Mouse (Mus musculus) splenic B cell, adult 2 months (primary cell): ENCODE results near the gene Cab39.
"Not testable (repeated sequence)": the region's sequence is repeated elsewhere in the genome, so short reads cannot be mapped to it uniquely, and the experiment has no call there.

Experiments
- DNase-seq: peaks from one replicate; pipeline ENCODE4 v3.0.0-alpha.2; 2011; ENCODE audit warnings: low read depth, low spot score
- H3K27me3 ChIP-seq: 2 replicates; pipeline ENCODE4 v1.6.1; 2012; ENCODE audit warnings: mild to moderate bottlenecking, low read length, moderate library complexity, mixed read lengths; ENCODE audit not compliant: control insufficient read depth, poor library complexity, insufficient read depth, severe bottlenecking
- H3K36me3 ChIP-seq: 2 replicates; pipeline ENCODE4 v1.6.1; 2012; ENCODE audit warnings: mild to moderate bottlenecking, low read length, moderate library complexity, mixed read lengths; ENCODE audit not compliant: control insufficient read depth, poor library complexity, insufficient read depth, severe bottlenecking

The Cab39 gene

DNA sequence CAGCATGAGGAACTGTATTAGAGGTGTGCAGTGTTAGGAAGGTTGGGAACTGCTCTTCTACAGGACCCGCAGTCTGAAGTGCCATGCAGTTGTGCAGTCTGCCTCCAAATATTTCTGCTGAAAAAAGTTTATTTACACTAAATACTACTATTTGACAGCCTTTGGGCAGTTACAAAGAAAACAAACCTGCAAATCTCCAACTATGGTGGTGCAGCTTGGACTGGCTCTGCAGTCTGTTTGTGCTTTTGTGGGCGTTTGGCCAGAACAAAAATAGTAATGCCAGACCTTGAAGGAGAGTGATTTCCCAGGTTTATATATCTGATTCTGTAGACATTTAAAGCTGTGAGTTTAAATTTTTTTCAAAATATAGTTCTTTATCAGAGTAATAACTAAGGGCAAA, 17.1 kb downstream of the Cab39 start:
- DNase-seq = no peak
- Histone ChIP-seq H3K27me3 (no peaks in the 10 kb centered on the region), H3K36me3 (no peaks in the 10 kb centered on the region)

DNA sequence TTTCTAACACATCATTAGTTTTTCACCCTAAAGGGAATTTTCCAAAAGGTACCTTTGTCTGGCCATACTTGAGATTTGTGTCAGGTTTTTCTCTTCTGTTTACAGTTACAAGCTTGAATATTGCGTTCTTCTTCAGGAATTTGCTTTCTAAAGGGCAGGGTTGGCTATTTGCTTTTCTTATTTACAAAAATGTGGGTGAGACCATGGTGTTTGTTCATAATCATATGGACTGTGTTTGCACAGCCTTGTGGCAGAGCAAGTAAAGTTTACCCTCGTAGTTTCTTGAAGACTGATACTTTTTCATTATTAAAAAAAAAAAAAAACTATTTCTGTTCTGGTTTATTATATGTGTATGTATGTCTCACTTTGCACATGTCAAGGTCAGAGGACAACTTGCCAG, 17.5 kb downstream of the Cab39 start:
- DNase-seq = no peak
- H3K36me3 ChIP-seq = no peaks in the 10 kb centered on the region

DNA sequence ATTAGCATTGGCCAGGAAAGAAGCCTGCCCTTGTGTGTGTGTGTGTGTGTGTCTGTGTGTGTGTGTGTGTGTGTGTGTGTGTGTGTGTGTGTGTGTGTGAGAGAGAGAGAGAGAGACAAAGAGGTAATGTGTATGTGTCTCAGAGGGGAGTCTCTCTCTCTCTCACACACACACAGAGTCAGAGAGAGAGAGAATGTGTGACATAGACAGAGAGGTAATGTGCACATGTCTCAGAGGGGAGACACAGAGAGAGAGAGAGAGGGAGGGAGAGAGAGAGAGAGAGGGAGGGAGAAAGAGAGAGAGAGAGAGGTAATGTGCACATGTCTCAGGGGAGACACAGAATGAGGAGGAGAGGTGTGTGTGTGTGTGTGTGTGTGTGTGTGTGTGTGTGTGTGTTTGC, 21.0 kb downstream of the Cab39 start:
- not testable (repeated sequence) for H3K36me3 ChIP-seq, H3K27me3 ChIP-seq, DNase-seq

More for the DNA sequence above, 17.5 kb downstream of the Cab39 start:
- H3K27me3 ChIP-seq = no peaks in the 10 kb centered on the region

DNA sequence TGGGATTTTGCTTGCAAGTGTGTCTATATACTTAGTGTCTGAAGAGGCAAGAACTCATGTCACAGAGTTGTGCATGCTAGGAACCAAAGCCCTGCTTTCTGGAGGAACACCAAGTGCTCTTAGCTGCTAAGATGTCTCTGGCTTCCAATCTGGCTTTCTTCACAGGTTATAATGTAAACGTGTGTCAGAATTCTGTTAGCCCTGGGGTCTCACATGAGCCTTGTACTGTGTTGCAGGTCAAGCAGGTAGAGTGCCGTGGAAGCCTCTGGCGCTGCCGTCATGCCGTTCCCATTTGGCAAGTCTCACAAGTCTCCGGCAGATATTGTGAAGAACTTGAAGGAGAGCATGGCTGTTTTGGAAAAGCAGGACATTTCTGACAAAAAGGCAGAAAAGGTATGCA, 24.9 kb downstream of the Cab39 start:
- H3K36me3 ChIP-seq = peaks cover 16% of the 10 kb centered on the region
- H3K27me3 ChIP-seq = no peaks in the 10 kb centered on the region
- no peak for DNase-seq

DNA sequence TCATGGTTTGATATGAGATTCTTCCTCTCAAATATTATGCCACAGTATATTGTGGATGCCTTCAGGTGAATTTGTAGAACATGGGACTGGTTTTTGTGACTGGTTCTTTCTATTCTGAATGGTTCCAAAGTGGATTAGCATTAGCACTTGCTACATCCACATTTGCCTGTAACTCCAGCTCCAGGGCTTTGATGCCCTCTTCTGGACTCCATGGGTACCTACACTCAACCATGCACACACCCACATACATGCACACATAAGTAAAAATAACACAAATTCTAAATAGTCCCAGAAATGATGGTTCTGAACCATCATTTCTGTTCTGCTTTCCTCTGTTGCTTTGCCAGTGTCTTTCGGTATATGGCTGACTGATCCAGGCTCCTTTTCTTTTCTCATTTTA, 26.5 kb downstream of the Cab39 start:
- Histone ChIP-seq H3K27me3 (no peaks in the 10 kb centered on the region), H3K36me3 (peaks cover 16% of the 10 kb centered on the region)
- no peak for DNase-seq

DNA sequence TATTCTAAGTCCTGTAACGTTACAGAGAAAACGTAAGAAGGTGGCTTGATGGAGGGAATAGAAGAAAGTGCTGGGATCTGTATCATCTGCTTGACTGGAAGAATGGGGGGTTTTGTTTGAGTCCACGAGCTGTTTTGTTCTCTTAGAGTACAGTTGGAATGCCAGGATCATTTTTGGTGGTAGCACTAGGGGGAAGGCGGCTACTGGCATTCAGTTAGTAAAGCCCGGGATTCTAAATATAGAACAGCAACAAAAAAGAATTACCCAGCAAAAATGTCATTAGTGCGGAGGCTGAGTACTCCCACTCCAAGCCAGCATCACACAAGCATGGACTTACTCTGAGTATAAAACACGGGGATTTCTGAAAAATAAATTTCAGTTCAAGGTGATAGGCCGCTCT, 29.0 kb downstream of the Cab39 start:
- no peaks in the 10 kb centered on the region for H3K27me3 ChIP-seq
- H3K36me3 ChIP-seq = peaks cover 21% of the 10 kb centered on the region
- DNase-seq = no peak

DNA sequence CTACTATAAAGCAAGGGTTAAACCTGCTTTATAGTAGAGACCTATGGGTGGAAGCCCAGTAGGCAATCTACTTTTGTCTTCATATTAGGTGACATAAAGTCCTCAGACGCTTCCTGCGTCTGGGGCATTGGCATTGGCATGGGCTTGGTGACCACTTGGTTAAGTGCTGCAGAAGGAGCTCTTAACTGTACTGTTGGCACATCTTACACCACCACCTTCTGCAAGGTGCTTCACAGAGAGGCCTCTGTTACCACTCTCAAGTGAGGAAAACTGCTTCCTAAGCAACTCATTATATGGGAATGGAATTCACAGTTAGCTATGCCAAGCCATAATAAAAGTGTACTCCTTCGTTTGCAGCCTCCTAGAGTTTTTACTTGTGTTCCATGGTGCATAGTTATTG, 31.7 kb downstream of the Cab39 start:
- Histone ChIP-seq H3K27me3 (no peaks in the 10 kb centered on the region), H3K36me3 (peaks cover 10% of the 10 kb centered on the region)
- DNase-seq = no peak

DNA sequence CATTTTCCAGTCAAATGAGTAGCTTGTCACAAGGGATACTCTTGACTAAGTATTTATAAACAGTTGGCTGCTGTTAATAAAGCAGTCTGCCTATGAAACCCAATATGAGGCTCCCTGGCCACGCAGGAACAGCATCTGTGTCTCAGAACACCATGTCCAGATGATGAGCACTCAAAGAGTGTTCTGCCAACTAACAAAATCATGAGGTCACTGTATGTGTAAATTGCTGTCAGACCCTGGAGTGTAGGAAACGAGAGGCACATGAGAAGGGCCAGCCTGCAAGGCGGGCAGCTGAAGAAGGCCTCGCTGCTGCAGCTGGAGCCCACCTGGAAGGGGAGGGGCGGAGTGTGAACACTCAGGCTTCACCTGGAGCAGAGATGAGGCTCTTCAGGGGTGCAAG, 33.9 kb downstream of the Cab39 start:
- no peaks in the 10 kb centered on the region for H3K27me3 ChIP-seq
- H3K36me3 ChIP-seq = peaks cover 7% of the 10 kb centered on the region
- no peak for DNase-seq

DNA sequence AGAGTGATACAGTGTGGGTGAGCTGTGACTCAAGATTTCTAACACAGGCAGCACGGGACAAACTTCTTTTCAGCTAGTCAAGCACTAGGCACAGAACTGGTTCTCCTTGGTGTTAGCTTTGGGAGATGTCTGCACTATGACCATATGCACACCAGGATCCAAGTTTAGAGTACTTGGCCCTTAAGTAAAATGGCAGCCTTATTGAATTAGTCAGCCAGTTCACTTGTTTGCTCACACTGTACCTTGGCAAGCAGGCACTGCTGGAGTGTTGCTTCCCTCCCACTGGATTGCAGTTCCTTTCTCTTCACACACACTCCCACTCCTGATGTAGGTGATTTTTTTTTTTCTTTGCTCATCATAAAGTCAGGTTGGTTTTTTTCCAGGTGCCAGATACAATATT, 35.8 kb downstream of the Cab39 start:
- DNase-seq = no peak
- Histone ChIP-seq H3K27me3 (no peaks in the 10 kb centered on the region), H3K36me3 (peaks cover 5% of the 10 kb centered on the region)

DNA sequence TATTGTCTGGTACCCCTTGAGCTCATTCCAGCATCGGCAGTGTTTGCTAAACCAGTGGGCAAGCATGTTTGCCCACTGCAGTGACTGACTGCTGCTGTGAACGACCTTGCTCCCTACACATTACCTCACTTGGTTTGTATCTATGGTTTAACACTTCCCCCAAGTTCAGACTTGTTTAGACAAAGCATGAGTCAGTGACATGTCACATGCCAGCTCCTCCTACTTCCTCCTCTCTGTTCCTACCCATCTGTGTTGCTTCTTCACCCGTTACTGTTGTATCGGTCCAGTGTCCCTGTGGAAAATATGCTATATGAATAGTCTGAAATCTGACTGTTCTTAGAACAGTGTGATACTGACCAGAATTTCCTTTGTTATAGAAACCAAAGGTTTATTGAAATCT, 44.8 kb downstream of the Cab39 start:
- H3K27me3 ChIP-seq = no peaks in the 10 kb centered on the region
- peak; percentile 88 for DNase-seq
- H3K36me3 ChIP-seq = peaks cover 5% of the 10 kb centered on the region; the same call in 1 of the 2 replicates

DNA sequence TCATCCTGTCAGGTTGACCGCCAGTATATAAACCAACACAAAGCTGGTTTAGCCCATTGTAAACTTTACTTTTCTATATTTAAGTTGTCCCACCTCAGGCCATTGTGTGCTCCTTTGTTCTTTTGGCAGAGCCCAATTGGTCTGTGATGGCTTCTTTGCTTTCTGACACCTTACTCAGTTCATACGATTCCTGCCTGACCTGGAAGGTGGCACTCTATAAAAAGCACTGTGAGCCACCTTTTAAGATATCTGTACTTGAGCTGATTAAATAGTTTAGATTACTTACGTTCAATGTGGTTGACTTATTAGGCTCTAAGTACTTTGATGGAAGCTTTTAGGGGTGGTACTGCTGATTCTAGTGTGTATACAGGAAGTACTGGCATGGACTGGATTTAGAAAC, 46.1 kb downstream of the Cab39 start:
- no peak for DNase-seq

DNA sequence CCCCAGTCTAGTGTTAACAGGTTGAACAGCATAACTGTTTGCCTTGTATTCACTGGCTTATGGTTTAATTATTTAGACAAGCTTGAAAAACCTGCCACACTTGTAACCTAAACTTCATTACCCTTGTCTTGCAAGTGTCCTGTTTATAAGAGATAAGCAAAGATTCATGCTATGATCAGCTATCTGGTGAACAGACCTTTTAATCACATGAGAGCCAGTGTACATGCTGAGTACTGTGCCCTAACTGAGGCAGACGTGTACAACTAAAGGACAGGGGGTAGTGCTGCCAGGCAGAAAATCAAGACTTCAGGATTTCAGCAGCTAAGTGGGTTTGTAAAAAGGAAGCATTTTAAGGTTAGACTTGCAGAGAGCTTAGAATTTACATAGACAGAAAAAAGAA, 46.5 kb downstream of the Cab39 start:
- Histone ChIP-seq H3K27me3 (no peaks in the 10 kb centered on the region), H3K36me3 (peaks cover 5% of the 10 kb centered on the region; the same call in 1 of the 2 replicates)
- no peak for DNase-seq

More for the DNA sequence above, 46.1 kb downstream of the Cab39 start:
- peaks cover 5% of the 10 kb centered on the region; the same call in 1 of the 2 replicates for H3K36me3 ChIP-seq
- no peaks in the 10 kb centered on the region for H3K27me3 ChIP-seq

DNA sequence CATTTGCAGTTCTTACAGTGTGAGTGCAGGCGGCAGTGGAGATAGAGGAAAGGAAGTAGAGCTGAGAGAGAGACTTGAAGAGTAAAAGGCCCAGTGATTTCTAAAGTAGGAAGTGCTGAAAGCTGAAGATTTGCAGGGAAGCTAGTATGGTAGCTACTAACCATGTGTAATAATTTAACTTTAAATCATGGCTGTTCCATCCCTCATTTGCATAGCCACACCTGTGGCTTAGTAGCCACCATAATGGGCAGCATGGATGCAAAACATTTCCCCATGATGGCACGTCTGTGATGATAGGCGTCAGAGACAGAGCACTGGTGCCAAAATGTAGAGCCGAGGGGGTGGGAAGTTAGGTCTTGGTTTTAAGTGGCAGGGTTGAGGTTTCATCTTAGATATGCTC, 47.2 kb downstream of the Cab39 start:
- DNase-seq = peak; percentile 78
- Histone ChIP-seq H3K36me3 (peaks cover 7% of the 10 kb centered on the region), H3K27me3 (no peaks in the 10 kb centered on the region)

DNA sequence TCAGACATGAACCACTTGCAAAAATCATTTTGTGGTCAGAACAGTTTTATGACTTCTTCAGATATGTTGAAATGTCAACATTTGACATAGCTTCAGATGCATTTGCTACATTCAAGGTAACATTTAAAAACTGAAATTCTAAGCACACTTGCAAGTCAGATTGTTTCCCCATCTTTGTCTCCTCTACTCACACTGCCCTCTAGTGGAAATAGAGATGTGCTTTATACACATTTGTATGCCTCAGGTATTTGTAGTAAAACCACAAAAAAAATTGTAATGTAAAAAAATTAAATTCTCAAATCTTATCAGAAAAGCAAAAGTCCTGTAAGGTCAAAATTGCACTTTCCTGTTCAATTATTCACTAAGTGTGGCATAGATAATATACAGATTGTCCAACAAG, 49.0 kb downstream of the Cab39 start:
- DNase-seq = peak; percentile 72
- peaks cover 5% of the 10 kb centered on the region for H3K36me3 ChIP-seq
- H3K27me3 ChIP-seq = no peaks in the 10 kb centered on the region

DNA sequence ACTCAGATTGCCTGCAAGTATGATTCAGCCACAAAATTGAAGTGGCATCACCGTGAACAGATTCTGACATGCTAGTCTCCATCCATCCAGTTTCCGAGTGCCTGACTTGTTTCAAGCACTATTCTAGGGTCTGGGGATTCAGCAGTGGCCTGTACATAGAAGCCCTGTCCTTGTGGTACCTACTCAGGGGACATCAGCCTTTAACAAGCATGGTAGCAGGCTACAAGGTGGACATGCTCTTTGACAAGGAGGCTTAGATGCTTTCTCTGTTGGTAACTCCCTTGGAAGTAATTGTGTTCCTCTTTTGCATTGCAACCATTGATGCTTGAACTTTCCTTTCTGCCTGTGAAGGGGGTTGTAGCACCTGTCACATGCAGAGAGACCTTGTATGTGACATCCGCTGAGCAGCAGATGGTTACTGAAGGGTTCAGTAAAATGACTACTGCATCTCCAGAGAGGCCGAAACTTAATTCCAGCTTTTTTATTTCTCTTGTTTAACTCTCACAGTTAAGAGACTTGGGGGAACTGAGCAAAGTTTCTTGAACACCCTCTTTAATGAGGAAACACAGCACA, 50.1 kb downstream of the Cab39 start:
- peaks cover 8% of the 10 kb centered on the region for H3K36me3 ChIP-seq
- no peaks in the 10 kb centered on the region for H3K27me3 ChIP-seq
- peak; percentile 85 for DNase-seq

DNA sequence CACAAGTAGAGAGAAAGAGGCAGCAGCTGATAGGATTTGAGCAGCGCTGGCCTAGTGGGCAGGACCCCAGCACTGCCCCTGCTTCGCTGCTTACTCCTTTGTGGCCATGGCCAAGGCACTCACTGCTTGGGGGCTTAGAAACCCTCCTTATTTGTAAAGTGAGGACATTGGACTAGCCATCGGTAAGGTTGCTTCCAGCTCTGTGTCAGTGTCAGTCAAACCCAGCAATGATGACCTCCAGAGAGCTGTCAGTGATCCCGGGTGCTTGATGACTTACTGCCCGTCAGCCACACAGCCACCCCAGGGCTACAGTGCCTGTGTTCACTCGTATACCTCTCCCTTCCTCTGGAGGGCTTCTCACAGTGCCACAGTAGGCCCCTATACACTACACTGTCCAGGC, 51.7 kb downstream of the Cab39 start:
- Histone ChIP-seq H3K27me3 (no peaks in the 10 kb centered on the region), H3K36me3 (peaks cover 14% of the 10 kb centered on the region)
- no peak for DNase-seq
